Mouse (Mus musculus): ENCODE data around the gene Lmod3. TPM values are rescaled to one million over a fixed set of nuclear protein-coding genes. Genes with fewer than 3 reads are reported as not detected.

Lmod3 gene
- polyA plus RNA-seq (2016; fragmentation: Nextera tagmentation; extraction: Ambion mirVana), result 2.4 and 3.7 TPM in 2 replicates

GRCm38 (mm10) chr6:97252711-97253221 lies at the start of gene Lmod3:
Gene Lmod3 (minus strand): TSS chr6:97252759.
- no peaks in the 10 kb centered on the region for H3K27me3 ChIP-seq
- 0 out of 2 replicates have a peak, but pooled peaks cover 3% of the 10 kb centered on the region for H3K4me1 ChIP-seq
- H3K4me2 ChIP-seq (replicated peaks), result no peak within 1 kb of the TSS
- no peak within 1 kb of the TSS for H3K9ac ChIP-seq
- no peak within 1 kb of the TSS for H3K4me3 ChIP-seq
- ATAC-seq (ENCODE audit: insufficient number of reproducible peaks, insufficient read depth, low FRiP score, low TSS enrichment), result no peak
- no peaks in the 10 kb centered on the region for H3K36me3 ChIP-seq
- H3K9me3 ChIP-seq, result no peaks in the 10 kb centered on the region
- H3K27ac ChIP-seq, result no peak within 1 kb of the TSS
- WGBS, result 30% methylated on average over 9 of the region's 9 CpGs

- H3K9me3 ChIP-seq, result no peaks in the 10 kb centered on the region
- WGBS, result 57% methylated on average over 7 of the region's 7 CpGs
- no peak for ATAC-seq (ENCODE audit: insufficient number of reproducible peaks, insufficient read depth, low FRiP score, low TSS enrichment)
- H3K4me3 ChIP-seq, result no peak overlapping the region
- H3K36me3 ChIP-seq, result no peaks in the 10 kb centered on the region
- H3K9ac ChIP-seq, result no peak overlapping the region
- H3K4me1 ChIP-seq, result no peaks in the 10 kb centered on the region
- no peak overlapping the region for H3K27ac ChIP-seq
- H3K27me3 ChIP-seq, result no peaks in the 10 kb centered on the region
- no peak overlapping the region for H3K4me2 ChIP-seq (replicated peaks)
Observed at GRCm38 (mm10) chr6:97302303-97302702, 49.7 kb upstream of the Lmod3 start.

GRCm38 (mm10) chr6:97300659-97301058 lies 48.1 kb upstream of the Lmod3 start:
- no peak overlapping the region for H3K4me3 ChIP-seq
- H3K27me3 ChIP-seq, result no peaks in the 10 kb centered on the region
- no peak for ATAC-seq (ENCODE audit: insufficient number of reproducible peaks, insufficient read depth, low FRiP score, low TSS enrichment)
- H3K9me3 ChIP-seq, result no peaks in the 10 kb centered on the region
- H3K27ac ChIP-seq, result no peak overlapping the region
- H3K9ac ChIP-seq, result no peak overlapping the region
- H3K4me1 ChIP-seq, result no peaks in the 10 kb centered on the region
- H3K4me2 ChIP-seq (replicated peaks), result no peak overlapping the region
- H3K36me3 ChIP-seq, result 0 out of 2 replicates have a peak, but pooled peaks cover 6% of the 10 kb centered on the region
- 84% methylated on average over 6 of the region's 6 CpGs for WGBS

GRCm38 (mm10) chr6:97300180-97300579 lies 47.6 kb upstream of the Lmod3 start:
- Histone ChIP-seq H3K4me1 (no peaks in the 10 kb centered on the region), H3K36me3 (0 out of 2 replicates have a peak, but pooled peaks cover 11% of the 10 kb centered on the region), H3K9ac (no peak overlapping the region), H3K4me3 (no peak overlapping the region), H3K27me3 (no peaks in the 10 kb centered on the region), H3K4me2 (replicated peaks) (no peak overlapping the region), H3K9me3 (no peaks in the 10 kb centered on the region), H3K27ac (no peak overlapping the region)
- WGBS, result 93% methylated on average over 6 of the region's 6 CpGs
- no peak for ATAC-seq (ENCODE audit: insufficient number of reproducible peaks, insufficient read depth, low FRiP score, low TSS enrichment)

GRCm38 (mm10) chr6:97297151-97297550 lies 44.6 kb upstream of the Lmod3 start:
- Histone ChIP-seq H3K4me3 (no peak overlapping the region), H3K4me2 (replicated peaks) (no peak overlapping the region), H3K27me3 (no peaks in the 10 kb centered on the region), H3K27ac (no peak overlapping the region), H3K9me3 (no peaks in the 10 kb centered on the region), H3K9ac (no peak overlapping the region), H3K4me1 (no peaks in the 10 kb centered on the region), H3K36me3 (0 out of 2 replicates have a peak, but pooled peaks cover 12% of the 10 kb centered on the region)
- 89% methylated on average over 3 of the region's 3 CpGs for WGBS
- no peak for ATAC-seq (ENCODE audit: insufficient number of reproducible peaks, insufficient read depth, low FRiP score, low TSS enrichment)

- Histone ChIP-seq H3K36me3 (0 out of 2 replicates have a peak, but pooled peaks cover 12% of the 10 kb centered on the region), H3K4me3 (no peak overlapping the region), H3K27ac (no peak overlapping the region), H3K9ac (no peak overlapping the region), H3K9me3 (no peaks in the 10 kb centered on the region), H3K27me3 (no peaks in the 10 kb centered on the region), H3K4me2 (replicated peaks) (no peak overlapping the region), H3K4me1 (no peaks in the 10 kb centered on the region)
- no peak for ATAC-seq (ENCODE audit: insufficient number of reproducible peaks, insufficient read depth, low FRiP score, low TSS enrichment)
- WGBS, result 91% methylated on average over 21 of the region's 21 CpGs
Observed at GRCm38 (mm10) chr6:97295866-97296527, 43.4 kb upstream of the Lmod3 start.

GRCm38 (mm10) chr6:97295416-97295815 lies 42.9 kb upstream of the Lmod3 start:
- no peak overlapping the region for H3K4me2 ChIP-seq (replicated peaks)
- WGBS, result 91% methylated on average over 9 of the region's 9 CpGs
- 0 out of 2 replicates have a peak, but pooled peaks cover 12% of the 10 kb centered on the region for H3K36me3 ChIP-seq
- no peak for ATAC-seq (ENCODE audit: insufficient number of reproducible peaks, insufficient read depth, low FRiP score, low TSS enrichment)
- H3K4me1 ChIP-seq, result no peaks in the 10 kb centered on the region
- no peak overlapping the region for H3K27ac ChIP-seq
- no peak overlapping the region for H3K9ac ChIP-seq
- no peaks in the 10 kb centered on the region for H3K9me3 ChIP-seq
- no peaks in the 10 kb centered on the region for H3K27me3 ChIP-seq
- no peak overlapping the region for H3K4me3 ChIP-seq

- Histone ChIP-seq H3K4me1 (0 out of 2 replicates have a peak, but pooled peaks cover 3% of the 10 kb centered on the region), H3K27ac (no peak overlapping the region), H3K9me3 (no peaks in the 10 kb centered on the region), H3K4me3 (no peak overlapping the region), H3K36me3 (0 out of 2 replicates have a peak, but pooled peaks cover 12% of the 10 kb centered on the region), H3K27me3 (no peaks in the 10 kb centered on the region), H3K4me2 (replicated peaks) (no peak overlapping the region), H3K9ac (no peak overlapping the region)
- WGBS, result 83% methylated on average over 12 of the region's 12 CpGs
- ATAC-seq (ENCODE audit: insufficient number of reproducible peaks, insufficient read depth, low FRiP score, low TSS enrichment), result no peak
Observed at GRCm38 (mm10) chr6:97293667-97294569, 41.4 kb upstream of the Lmod3 start.

GRCm38 (mm10) chr6:97292894-97293293 lies 40.3 kb upstream of the Lmod3 start:
- ATAC-seq (ENCODE audit: insufficient number of reproducible peaks, insufficient read depth, low FRiP score, low TSS enrichment), result no peak
- 0 out of 2 replicates have a peak, but pooled peaks cover 12% of the 10 kb centered on the region for H3K36me3 ChIP-seq

GRCm38 (mm10) chr6:97292096-97292495 lies 39.5 kb upstream of the Lmod3 start:
- 0 out of 2 replicates have a peak, but pooled peaks cover 12% of the 10 kb centered on the region for H3K36me3 ChIP-seq
- no peak for ATAC-seq (ENCODE audit: insufficient number of reproducible peaks, insufficient read depth, low FRiP score, low TSS enrichment)

More at GRCm38 (mm10) chr6:97292894-97293293, 40.3 kb upstream of the Lmod3 start:
- Histone ChIP-seq H3K9ac (no peak overlapping the region), H3K4me2 (replicated peaks) (no peak overlapping the region), H3K4me1 (0 out of 2 replicates have a peak, but pooled peaks cover 3% of the 10 kb centered on the region), H3K27ac (no peak overlapping the region), H3K9me3 (no peaks in the 10 kb centered on the region), H3K27me3 (no peaks in the 10 kb centered on the region), H3K4me3 (no peak overlapping the region)
- WGBS, result 70% methylated on average over 5 of the region's 5 CpGs

GRCm38 (mm10) chr6:97291159-97291908 lies 38.8 kb upstream of the Lmod3 start:
- 72% methylated on average over 21 of the region's 21 CpGs for WGBS
- H3K9me3 ChIP-seq, result no peaks in the 10 kb centered on the region
- H3K4me2 ChIP-seq (replicated peaks), result no peak overlapping the region
- H3K36me3 ChIP-seq, result 0 out of 2 replicates have a peak, but pooled peaks cover 12% of the 10 kb centered on the region
- no peak overlapping the region for H3K4me3 ChIP-seq
- no peak overlapping the region for H3K9ac ChIP-seq
- H3K27me3 ChIP-seq, result no peaks in the 10 kb centered on the region
- H3K4me1 ChIP-seq, result 0 out of 2 replicates have a peak, but pooled peaks cover 3% of the 10 kb centered on the region
- H3K27ac ChIP-seq, result no peak overlapping the region
- ATAC-seq (ENCODE audit: insufficient number of reproducible peaks, insufficient read depth, low FRiP score, low TSS enrichment), result no peak

More at GRCm38 (mm10) chr6:97292096-97292495, 39.5 kb upstream of the Lmod3 start:
- Histone ChIP-seq H3K27me3 (no peaks in the 10 kb centered on the region), H3K9ac (no peak overlapping the region), H3K4me3 (no peak overlapping the region), H3K27ac (no peak overlapping the region), H3K9me3 (no peaks in the 10 kb centered on the region), H3K4me1 (0 out of 2 replicates have a peak, but pooled peaks cover 3% of the 10 kb centered on the region), H3K4me2 (replicated peaks) (no peak overlapping the region)
- WGBS, result 86% methylated on average over 3 of the region's 3 CpGs
